Mouse (Mus musculus) CD4-positive, CD25-positive, alpha-beta regulatory T cell, adult 2 months (primary cell): ENCODE measurements at regions not wholly inside any gene's neighbourhood (a gene's known extent, or its start where the extent isn't known, plus 50 kb on each side); places are given as distances from the start of the nearest gene placed in this dataset.

Experiments
- DNase-seq: peaks from one replicate; pipeline ENCODE4 v3.0.0-alpha.2; 2012; ENCODE audit warnings: low read depth, low spot score

DNA sequence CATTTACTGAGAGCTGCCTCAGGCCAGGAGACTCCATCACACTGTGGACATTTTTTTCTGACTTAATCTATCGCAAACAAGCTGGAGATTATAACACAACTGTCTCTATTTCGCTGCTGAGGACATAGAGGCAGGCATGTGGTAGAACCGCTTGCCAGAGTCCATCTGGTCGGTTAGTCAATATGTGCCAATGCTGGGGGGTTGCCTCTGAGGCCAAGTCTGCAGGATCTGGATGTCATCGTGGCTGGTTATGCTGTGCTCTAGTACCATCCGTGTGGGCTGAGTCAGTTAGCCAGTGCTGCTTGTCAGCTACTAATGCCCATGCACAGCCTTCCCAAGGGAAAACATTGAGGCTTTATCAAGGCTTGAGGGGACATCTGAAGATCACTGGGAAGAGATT, 237.1 kb upstream of the Zdhhc25 start:
- no peak for DNase-seq

GRCm38 (mm10) chr15:88370366-88370765, 229.7 kb upstream of the Zdhhc25 start:
- DNase-seq: no peak

- no peak for DNase-seq
These were observed 228.1 kb upstream of the Zdhhc25 start for GRCm38 (mm10) chr15:88372039-88372438.

GRCm38 (mm10) chr15:88373923-88374322, 226.2 kb upstream of the Zdhhc25 start:
- no peak for DNase-seq

DNA sequence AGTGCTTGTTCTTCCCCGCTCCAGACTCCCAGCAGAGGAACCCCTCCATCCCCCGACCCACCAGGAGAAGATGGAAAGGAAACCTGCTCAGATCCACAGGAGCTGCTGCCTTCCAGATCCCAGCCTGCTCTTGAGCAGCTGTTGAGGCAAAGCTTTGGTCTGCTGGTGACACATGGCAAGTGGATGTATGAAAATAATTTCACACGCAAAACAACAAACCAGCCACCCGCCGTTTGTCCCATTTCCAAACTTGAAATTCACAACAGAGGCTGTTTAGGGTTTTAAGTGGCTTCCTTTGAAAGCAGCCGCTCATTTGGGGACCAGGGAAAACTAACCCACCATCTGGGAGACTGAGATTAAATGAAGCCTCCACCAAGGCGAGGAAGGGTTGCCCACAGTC, 220.8 kb upstream of the Zdhhc25 start:
- no peak for DNase-seq

DNA sequence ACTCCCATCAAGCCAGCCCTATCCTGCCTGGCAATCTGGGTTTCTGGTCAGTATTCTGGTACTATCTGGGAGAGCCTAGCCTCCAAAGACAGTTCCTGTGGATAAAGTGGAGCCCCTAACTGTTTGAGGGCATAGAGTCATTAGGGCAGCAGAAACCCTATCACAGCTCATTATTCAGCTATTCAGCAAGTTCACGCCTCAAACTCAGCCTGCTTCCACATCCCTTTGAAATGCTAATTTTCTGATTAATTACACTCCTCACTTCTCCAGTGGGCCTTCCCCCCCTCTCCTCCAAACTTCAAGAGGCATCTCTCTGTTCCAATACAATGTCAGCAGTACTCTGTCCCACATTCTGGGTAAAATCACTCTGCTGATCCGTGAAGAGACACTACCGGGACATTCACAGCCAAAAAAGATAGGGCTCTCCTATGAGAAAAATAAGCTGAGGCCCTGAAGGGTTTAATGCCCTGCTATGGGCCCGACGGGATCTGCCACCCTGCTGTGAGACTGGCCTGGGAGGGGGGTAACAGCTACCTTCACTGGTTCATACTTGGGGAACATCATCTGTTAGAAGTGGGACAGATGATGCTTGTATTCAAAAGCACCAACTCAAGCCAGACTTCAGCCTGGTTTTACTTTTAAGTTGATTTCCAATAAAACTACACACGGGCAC, 220.0 kb upstream of the Zdhhc25 start:
- DNase-seq: no peak

GRCm38 (mm10) chr15:88381419-88381818, 218.7 kb upstream of the Zdhhc25 start:
- no peak for DNase-seq

GRCm38 (mm10) chr15:88385943-88386342, 214.2 kb upstream of the Zdhhc25 start:
- no peak for DNase-seq

DNA sequence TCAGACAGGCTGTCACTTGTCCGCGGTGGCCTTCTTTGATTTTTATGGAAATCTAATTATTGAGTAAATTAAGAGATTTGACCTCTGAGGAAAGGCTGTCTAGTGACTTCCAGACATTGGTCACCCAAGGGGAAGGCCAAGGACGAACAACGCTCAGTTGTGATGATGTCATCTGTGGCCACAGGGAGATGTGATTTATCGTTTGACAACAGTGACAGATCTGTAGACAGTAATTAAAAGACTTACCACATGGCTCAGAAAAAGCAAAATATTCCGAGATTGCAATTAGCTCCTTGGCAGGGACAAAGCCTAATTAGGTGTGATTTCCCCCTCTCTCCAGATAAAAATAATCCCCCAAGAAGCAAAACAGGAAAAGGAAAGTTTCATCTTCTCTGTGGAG, 213.4 kb upstream of the Zdhhc25 start:
- DNase-seq: no peak

GRCm38 (mm10) chr15:88391822-88392221, 208.3 kb upstream of the Zdhhc25 start:
- no peak for DNase-seq

DNA sequence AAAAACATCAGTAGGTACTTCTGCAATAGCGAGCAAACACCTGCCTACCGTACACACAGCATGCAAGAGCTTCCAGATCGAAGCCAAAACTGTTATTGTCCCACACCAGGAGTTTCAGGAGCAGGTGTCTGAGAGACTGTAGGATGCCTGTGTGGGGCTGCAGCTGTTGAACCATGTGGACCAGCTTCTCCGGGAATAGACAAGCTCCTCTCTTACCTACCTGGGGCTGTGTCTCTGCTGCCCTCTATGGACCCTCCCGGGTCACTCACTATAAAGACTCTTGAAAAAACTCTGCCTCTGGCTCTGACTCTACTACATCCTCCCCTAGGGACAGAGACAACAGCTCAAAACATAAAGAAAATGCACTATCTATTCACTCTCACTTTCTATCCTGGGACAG, 201.0 kb upstream of the Zdhhc25 start:
- no peak for DNase-seq

GRCm38 (mm10) chr15:88399989-88400388, 200.1 kb upstream of the Zdhhc25 start:
- DNase-seq: no peak

GRCm38 (mm10) chr15:88400787-88401186, 199.3 kb upstream of the Zdhhc25 start:
- DNase-seq: no peak

DNA sequence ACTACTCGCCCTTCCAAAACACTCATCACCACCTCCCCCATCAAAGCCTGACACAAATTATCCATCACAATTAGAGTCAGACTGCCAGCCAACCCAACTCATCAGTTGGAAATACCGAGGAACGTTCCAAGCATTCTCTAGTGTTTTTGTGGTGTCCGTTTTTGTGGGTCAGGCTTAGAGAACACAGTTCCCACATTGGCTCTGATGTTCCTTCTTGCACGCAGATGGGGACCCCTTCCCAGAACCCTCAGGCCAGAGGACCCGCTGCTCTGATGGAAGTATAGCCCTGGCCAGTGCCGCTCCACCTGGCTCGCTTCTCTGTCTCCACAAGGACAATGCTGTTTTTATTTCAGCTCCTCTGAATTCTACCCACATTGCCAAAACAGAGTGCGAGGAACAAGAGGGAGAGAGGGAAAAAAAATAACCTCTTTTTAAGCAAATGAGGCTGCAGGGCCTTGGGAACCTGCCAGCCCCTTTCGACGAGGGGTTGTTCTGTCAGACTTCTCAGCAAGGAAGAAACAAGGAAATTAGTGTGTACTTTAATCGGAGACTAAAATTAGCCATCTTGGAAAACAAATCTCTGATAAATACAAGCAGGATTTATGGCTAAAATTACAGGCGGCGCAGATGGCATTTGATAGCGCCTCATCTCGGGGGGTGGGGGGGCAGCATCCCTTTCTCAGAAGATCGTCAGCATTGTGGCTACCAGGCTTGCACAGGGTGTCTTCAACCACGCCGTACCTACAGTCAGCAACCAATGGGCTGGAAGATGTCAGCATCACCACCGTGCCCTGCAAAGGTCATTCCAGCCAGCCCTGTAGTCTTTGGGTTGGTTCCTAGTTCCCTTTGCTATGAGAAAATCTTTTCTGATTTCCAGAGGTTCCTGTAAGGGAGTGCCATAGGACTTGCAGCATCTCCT, 191.4 kb upstream of the Zdhhc25 start:
- DNase-seq: no peak

DNA sequence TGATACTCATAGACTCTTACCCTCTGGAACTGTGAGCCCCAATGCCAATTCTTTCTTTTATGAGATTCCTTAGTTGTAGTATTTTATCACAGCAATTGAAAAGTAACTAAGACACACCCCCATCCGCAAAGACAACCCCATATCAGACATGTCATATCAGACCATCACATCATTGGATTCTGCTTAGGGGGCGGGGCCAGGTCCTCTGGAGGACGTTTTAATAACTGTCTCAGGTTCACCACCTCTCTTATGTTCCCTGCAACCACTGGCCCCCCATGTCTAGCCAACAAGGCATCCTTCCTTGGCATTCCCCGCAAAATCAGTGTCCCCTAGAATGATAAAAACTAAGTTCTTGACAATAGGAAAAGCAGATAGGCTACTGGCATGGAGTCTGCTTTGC, 185.9 kb upstream of the Zdhhc25 start:
- DNase-seq: no peak

DNA sequence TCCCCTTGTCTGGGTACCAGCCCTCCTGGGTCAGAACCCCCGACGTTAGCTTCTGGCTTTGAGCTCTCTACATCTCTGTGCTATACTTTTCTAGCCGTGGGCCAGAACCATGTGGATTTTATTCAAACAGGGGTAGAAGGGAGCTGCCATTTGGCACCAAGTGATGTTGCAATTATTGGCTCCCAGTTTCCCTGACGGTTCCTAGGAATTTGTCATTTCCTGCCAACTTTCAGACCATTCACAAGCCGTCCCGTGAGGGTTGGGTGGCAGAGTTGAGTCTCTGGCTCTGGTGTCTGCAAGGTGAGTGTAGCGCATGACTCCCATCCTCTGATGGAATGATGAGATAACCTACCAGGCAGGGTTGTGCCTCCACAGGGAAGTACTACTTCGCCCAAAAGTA, 181.2 kb upstream of the Zdhhc25 start:
- DNase-seq: no peak

DNA sequence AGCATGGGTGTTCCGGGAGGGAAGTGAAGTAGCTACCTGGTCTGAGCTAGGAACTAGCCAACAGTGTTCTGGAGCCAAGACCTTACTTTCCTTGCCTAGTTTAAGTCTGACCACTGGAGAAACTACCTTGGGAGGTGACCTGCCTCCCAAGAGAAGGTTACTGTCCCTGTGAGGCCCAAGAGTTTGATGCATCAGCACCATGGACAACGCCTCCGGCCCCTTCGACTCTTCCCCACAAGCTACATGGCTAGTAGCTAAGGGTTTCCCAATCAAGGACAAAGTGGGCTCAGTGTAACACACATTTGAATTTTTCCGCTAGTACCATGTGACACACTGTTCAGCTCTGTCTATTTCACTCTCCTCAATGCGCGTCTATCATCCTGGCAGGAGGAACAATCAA, 171.7 kb upstream of the Zdhhc25 start:
- no peak for DNase-seq

GRCm38 (mm10) chr15:88430941-88431340, 169.2 kb upstream of the Zdhhc25 start:
- no peak for DNase-seq

DNA sequence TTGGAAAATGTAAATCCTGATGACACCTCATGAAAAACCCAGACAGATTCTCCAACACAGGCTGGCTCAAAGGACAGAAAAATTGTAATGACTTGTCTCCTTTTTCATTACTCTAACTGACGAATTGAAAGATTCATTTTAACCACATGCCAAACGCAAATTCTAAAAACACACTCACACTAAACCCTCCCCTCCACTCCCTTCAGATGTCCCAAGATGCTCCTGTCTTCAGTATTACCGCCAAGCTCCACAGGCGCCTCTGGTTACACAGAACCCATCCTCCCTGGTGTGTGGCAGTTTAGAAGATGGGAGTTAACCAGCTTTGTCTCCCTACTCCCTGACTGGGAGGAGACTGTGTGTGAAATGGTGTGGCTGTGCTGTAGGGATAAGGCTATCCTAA, 151.8 kb upstream of the Zdhhc25 start:
- no peak for DNase-seq

DNA sequence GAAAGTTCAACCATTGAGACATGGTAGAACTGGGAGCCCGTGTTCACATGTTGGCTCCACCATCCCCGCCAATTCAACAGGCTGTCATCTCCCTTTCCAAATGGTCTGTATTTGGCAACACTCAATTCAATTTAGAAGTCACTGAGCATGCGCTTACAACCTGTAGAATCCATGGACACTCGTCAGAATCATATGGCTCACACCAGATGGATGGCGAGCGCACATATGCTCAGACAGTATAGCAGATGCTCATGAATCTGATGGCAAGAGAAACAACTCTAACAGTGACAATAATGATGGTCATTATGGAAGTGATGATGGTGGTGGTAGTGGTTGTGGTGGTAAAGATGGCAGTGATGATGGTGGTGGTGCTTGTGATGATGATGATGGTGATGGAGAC, 148.9 kb upstream of the Zdhhc25 start:
- no peak for DNase-seq

- DNase-seq: no peak
These were observed 132.0 kb upstream of the Zdhhc25 start for GRCm38 (mm10) chr15:88468107-88468506.

- DNase-seq: no peak
These were observed 131.3 kb upstream of the Zdhhc25 start for GRCm38 (mm10) chr15:88468810-88469209.
